Mouse (Mus musculus) urinary bladder, postnatal 10 days (tissue): ENCODE results near the gene Cage1.

Experiments
- DNase-seq: peaks from one replicate; pipeline ENCODE4 v3.0.0; 2022; ENCODE audit warnings: low spot score

The Cage1 gene

GRCm38 (mm10) chr13:38010444-38010910 lies 26.4 kb downstream of the Cage1 start:
- DNase-seq = no peak

GRCm38 (mm10) chr13:38009721-38010408 lies 27.0 kb downstream of the Cage1 start:
- no peak for DNase-seq

- DNase-seq = no peak
Observed at GRCm38 (mm10) chr13:38007972-38008371, 28.9 kb downstream of the Cage1 start.

- DNase-seq = no peak
Observed at GRCm38 (mm10) chr13:38002461-38002860, 34.4 kb downstream of the Cage1 start.

- no peak for DNase-seq
Observed at GRCm38 (mm10) chr13:37999713-38000112, 37.2 kb downstream of the Cage1 start.

GRCm38 (mm10) chr13:37994405-37994749 lies 42.5 kb downstream of the Cage1 start:
- DNase-seq = no peak

GRCm38 (mm10) chr13:37993704-37994404 lies 43.0 kb downstream of the Cage1 start, which contains the start of gene Ssr1:
Ssr1 (minus strand) TSS chr13:37994217.
- DNase-seq = peak; percentile 84

- no peak for DNase-seq
Observed at GRCm38 (mm10) chr13:37993376-37993703, 43.5 kb downstream of the Cage1 start.

- no peak for DNase-seq
Observed at GRCm38 (mm10) chr13:37992638-37993371, 44.1 kb downstream of the Cage1 start.

GRCm38 (mm10) chr13:37989701-37990100 lies 47.2 kb downstream of the Cage1 start:
- no peak for DNase-seq

GRCm38 (mm10) chr13:37986166-37986565 lies 50.7 kb downstream of the Cage1 start:
- DNase-seq = no peak

GRCm38 (mm10) chr13:37981063-37981462 lies 55.8 kb downstream of the Cage1 start:
- DNase-seq = no peak

GRCm38 (mm10) chr13:37980346-37980745 lies 56.5 kb downstream of the Cage1 start:
- no peak for DNase-seq

- no peak for DNase-seq
Observed at GRCm38 (mm10) chr13:37979506-37979905, 57.4 kb downstream of the Cage1 start.

GRCm38 (mm10) chr13:37974731-37975130 lies 62.1 kb downstream of the Cage1 start:
- DNase-seq = no peak

GRCm38 (mm10) chr13:37974036-37974435 lies 62.8 kb downstream of the Cage1 start:
- no peak for DNase-seq

- DNase-seq = no peak
Observed at GRCm38 (mm10) chr13:37970887-37971530, 65.9 kb downstream of the Cage1 start.

GRCm38 (mm10) chr13:37969988-37970387 lies 66.9 kb downstream of the Cage1 start:
- no peak for DNase-seq

GRCm38 (mm10) chr13:37969337-37969736 lies 67.5 kb downstream of the Cage1 start:
- DNase-seq = peak; percentile 71

GRCm38 (mm10) chr13:37967565-37967964 lies 69.3 kb downstream of the Cage1 start:
- no peak for DNase-seq

GRCm38 (mm10) chr13:37967052-37967437 lies 69.8 kb downstream of the Cage1 start:
- no peak for DNase-seq

- DNase-seq = no peak
Observed at GRCm38 (mm10) chr13:37966256-37967051, 70.4 kb downstream of the Cage1 start.
